Mouse (Mus musculus) ES-Bruce4 (cell line): Measurements from ENCODE around the gene Fryl.

Experiments
- CTCF ChIP-seq: IDR thresholded peaks from one replicate; pipeline ENCODE4 v1.8.1; 2011; ENCODE audit warnings: low read depth, low read length
- POLR2A ChIP-seq: IDR thresholded peaks from one replicate; pipeline ENCODE4 v1.8.1; 2011; ENCODE audit warnings: low read length; ENCODE audit not compliant: insufficient read depth

- no peak for TF ChIP-seq CTCF
- TF ChIP-seq POLR2A: no peak
These were observed 62.8 kb downstream of the Fryl start for GRCm38 (mm10) chr5:73193627-73194026.
